Mouse (Mus musculus): ENCODE results near the gene Naaladl2. TPM values are rescaled to one million over a fixed set of nuclear protein-coding genes. Genes with fewer than 3 reads are reported as not detected.

Gene Naaladl2
- total RNA-seq, 2 experiments from 2014 or later, result 4.1 to 5.5 TPM

DNA sequence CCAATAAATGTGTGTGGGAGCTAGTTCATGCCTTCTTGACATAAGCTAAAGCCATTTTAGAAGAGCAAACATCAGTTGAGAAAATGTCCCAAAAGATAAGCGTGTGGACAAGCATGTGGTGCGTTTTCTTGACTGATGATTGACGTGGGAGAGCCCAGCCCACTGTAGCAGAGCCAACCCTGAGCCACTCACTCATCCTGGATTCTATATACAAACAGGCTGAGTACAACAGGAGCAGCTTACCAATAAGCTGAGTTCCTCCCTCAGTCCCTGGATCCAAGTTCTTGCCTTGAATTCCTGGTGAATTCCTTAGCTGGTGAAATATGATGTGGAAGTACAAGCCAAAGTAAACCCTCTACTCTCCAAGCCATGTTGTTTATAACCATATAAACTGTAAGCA lies 395.0 kb downstream of the Naaladl2 start:
- no peak for TF ChIP-seq CTCF (IDR thresholded peaks at IDR 0.05)
- intact Hi-C loops (cut with DNase I), result no loop called here
- no peak for DNase-seq (ENCODE audit: extremely low spot score in 1 of 2, low spot score in 2 of 2)
- Histone ChIP-seq H3K4me3 (no peak overlapping the region), H3K27ac (no peak overlapping the region)

DNA sequence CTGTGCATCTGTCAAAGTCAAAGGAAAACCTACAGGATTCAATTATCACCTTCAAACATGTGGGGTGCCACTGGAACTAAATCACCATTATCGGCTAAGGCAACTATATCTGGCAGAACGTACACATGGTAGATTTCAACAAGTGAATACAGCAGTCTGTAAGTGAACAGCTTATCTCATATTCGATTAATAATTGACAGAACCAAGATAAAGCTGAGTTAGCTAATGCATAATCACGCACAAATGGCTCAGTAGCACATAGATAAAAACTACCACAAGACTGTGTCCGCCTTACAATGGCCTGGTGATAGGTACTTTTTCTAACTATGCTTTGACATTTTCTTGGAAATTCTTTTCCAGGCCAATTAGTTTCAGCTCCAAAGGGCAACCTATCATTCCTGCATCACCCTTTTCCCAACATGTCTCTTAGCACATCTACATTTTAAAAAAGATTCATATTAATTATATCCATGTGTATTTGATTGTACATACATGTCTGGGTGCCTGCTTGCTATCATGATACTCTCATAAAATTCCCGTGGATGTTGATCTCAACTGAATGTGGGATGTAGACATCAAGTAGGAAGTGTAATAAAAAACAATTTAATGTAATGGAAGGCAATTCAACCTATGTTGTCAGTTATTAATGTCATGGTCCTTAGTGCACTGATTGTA lies 396.7 kb downstream of the Naaladl2 start:
- intact Hi-C loops (cut with DNase I), result no loop called here
- DNase-seq (ENCODE audit: extremely low spot score in 1 of 2, low spot score in 2 of 2), result no peak
- Histone ChIP-seq H3K27ac (no peak overlapping the region), H3K4me3 (no peak overlapping the region)
- TF ChIP-seq CTCF (IDR thresholded peaks at IDR 0.05), result no peak

- no peak for TF ChIP-seq CTCF (IDR thresholded peaks at IDR 0.05)
- DNase-seq (ENCODE audit: extremely low spot score in 1 of 2, low spot score in 2 of 2), result no peak
- Histone ChIP-seq H3K27ac (no peak overlapping the region), H3K4me3 (no peak overlapping the region)
- intact Hi-C loops (cut with DNase I), result no loop called here
Observed at GRCm38 (mm10) chr3:24743946-24744345, 400.1 kb downstream of the Naaladl2 start.

DNA sequence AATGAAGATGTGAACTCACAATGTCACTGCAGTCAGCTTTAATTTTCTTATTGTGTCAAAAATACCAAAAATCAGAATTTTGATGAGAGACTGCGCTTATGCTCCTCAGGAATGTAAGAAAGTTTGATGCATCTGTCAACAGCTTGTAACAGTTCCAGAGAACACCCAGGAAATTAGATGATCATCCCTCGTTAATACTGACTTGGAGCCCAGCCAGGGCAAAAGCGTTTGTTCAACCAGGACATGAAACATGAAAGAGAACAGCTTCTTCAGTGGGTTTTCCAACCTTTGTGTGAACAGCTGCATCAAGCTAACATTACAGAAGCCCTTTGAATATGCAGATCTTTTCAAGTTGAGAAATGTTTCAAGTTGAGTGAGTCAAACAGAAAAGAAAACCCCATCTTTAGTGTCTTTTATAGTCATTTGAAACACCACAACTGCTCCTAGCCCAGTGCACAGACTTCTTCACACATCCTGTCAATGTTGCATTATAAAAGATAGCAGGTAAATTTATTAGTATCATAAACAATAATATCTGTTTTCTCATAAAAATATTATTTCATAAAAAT lies 424.8 kb downstream of the Naaladl2 start:
- DNase-seq (ENCODE audit: extremely low spot score in 1 of 2, low spot score in 2 of 2), result no peak
- no peak for TF ChIP-seq CTCF (IDR thresholded peaks at IDR 0.05)
- intact Hi-C loops (cut with DNase I), result no loop called here
- no peak overlapping the region for H3K27ac ChIP-seq
- no peak overlapping the region for H3K4me3 ChIP-seq

DNA sequence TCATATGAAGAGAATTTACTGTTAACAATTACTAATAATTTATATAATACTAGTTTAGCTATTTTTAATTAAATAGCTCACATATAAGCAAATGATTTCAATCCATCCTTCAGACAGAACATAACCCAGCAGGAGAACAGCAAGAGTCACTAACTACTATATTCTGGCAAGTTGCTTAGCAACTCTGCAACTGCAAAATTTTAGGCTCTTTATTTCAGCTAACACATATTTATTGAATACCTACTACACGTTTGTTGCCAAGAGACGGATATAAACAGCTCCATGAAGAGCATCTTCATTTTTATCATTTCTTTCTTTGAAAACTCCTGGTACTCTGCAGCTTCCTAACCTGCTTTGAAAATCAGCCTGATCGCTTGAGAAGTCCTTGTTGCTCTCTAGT lies 429.3 kb downstream of the Naaladl2 start:
- no peak for DNase-seq (ENCODE audit: extremely low spot score in 1 of 2, low spot score in 2 of 2)

DNA sequence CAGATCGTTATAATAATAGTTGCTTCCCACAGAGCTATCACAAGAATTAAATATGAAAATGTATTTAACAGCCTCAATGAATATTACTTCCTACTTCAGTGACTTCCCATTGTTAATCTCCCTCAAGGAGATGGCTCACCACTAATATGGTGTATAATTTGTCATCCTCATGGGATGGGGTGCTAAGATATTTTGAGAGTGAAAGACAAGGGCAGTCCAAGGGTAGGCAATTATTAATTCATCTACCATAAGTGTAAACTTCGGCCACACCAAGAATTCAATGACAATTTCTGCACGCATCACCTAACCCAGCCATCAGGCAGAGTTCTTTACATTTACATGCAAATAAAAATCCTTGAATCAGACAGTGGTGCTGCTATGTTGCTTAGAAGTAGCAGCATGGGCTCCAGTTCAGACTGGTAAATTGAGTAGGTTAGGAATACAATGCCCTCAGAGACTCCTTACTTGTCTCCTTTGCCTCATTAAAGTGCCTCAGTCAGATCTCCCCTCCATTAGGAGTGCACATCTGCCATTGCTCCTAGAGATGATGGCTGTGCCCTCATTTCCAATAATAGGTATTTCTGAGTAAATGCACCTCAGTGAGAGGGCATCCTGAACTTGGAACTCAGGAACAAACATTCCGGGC lies 438.2 kb downstream of the Naaladl2 start:
- intact Hi-C loops (cut with DNase I), result no loop called here
- no peak for DNase-seq (ENCODE audit: extremely low spot score in 1 of 2, low spot score in 2 of 2)
- no peak overlapping the region for H3K4me3 ChIP-seq
- TF ChIP-seq CTCF (IDR thresholded peaks at IDR 0.05), result no peak
- no peak overlapping the region for H3K27ac ChIP-seq

More for the DNA sequence above, 429.3 kb downstream of the Naaladl2 start:
- intact Hi-C loops (cut with DNase I), result no loop called here
- H3K27ac ChIP-seq, result no peak overlapping the region
- TF ChIP-seq CTCF (IDR thresholded peaks at IDR 0.05), result no peak
- H3K4me3 ChIP-seq, result no peak overlapping the region

- no peak for DNase-seq (ENCODE audit: extremely low spot score in 1 of 2, low spot score in 2 of 2)
- no peak for TF ChIP-seq CTCF (IDR thresholded peaks at IDR 0.05)
- no peak overlapping the region for H3K4me3 ChIP-seq
- no peak overlapping the region for H3K27ac ChIP-seq
- intact Hi-C loops (cut with DNase I), result no loop called here
Observed at GRCm38 (mm10) chr3:24690162-24690915, 453.7 kb downstream of the Naaladl2 start.

DNA sequence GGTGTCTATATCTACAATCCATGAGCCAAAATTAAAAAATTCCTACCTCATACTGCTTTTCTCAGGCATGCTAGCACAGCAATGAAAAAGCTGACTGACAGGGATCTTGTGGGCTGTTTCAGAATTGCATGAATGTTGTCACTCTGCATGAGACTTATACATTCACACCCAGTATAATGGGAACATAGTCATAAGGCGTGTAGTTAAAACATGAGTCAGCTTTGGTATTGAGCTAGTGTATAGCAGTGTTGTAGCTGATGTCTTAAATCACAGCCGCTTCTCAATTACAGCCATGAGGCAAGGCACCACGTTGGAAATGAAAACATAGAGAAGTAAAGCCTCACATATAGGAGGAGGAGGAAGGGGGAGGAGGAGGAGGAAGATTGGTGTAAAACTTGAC lies 473.6 kb downstream of the Naaladl2 start:
- no peak for TF ChIP-seq CTCF (IDR thresholded peaks at IDR 0.05)
- DNase-seq (ENCODE audit: extremely low spot score in 1 of 2, low spot score in 2 of 2), result no peak
- Histone ChIP-seq H3K27ac (no peak overlapping the region), H3K4me3 (no peak overlapping the region)
- intact Hi-C loops (cut with DNase I), result no loop called here

DNA sequence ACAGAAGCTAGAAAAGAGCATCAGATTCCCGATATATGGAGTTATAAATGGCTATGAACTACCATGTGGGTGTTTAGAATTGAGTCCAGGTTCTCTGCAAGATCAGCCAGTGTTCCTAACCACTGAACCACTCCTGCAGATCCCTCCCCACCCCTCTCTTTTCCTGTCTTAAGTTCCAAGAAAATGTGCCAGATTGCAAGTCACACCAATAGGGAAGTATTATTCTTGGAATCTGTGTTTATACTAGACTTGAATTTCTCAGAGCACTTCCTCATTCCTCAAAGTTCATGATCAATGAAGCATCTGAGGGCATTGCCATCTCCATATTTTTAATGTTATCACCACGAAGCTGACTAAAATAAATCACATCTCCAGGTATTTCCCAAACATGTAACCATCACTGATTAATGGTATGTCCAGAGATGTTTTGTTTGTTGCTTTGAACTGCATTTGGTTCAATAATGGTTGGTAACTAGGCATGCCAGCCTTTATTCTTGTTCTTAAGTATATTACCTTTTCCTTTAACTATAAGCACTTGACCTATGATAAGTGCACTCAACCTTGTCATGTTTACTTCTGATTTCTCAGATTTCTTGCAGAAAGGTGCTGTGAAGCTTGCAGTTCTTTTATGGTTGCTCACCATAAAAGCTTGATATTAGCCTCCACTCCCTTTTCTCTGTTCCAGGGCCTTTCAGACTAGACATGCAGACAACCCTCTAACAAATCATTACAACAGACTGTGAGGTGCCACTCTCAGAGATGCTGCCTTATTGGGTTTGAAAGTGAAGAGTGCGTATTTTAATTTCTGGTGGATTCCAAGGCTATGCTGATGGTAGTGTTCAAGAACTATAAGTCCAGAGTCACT lies 475.8 kb downstream of the Naaladl2 start:
- no peak for TF ChIP-seq CTCF (IDR thresholded peaks at IDR 0.05)
- Histone ChIP-seq H3K4me3 (no peak overlapping the region), H3K27ac (no peak overlapping the region)
- intact Hi-C loops (cut with DNase I), result no loop called here
- DNase-seq (ENCODE audit: extremely low spot score in 1 of 2, low spot score in 2 of 2), result no peak

- no peak for DNase-seq (ENCODE audit: extremely low spot score in 1 of 2, low spot score in 2 of 2)
- no peak for TF ChIP-seq CTCF (IDR thresholded peaks at IDR 0.05)
- no peak overlapping the region for H3K4me3 ChIP-seq
- no peak overlapping the region for H3K27ac ChIP-seq
- intact Hi-C loops (cut with DNase I), result no loop called here
Observed at GRCm38 (mm10) chr3:24665408-24665807, 478.7 kb downstream of the Naaladl2 start.

DNA sequence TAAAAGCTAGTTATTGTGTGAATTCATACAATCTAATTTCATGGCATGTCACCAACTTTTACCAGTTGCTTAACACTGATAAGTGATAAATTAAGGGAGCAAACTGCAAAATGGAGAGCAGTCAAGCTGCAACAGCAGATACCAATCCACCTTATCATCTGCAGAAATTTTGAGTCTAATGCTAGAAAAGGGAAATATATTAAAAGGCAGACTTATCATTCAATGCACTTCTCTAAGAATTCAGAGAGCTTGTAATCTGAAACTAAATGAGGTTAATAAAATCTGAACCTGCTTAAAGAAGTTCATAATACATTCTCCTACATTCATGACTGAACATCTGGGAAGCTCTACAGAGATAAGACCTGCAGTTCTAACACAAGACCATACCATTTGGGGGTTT lies 480.3 kb downstream of the Naaladl2 start:
- H3K4me3 ChIP-seq, result no peak overlapping the region
- no peak for DNase-seq (ENCODE audit: extremely low spot score in 1 of 2, low spot score in 2 of 2)
- H3K27ac ChIP-seq, result no peak overlapping the region
- intact Hi-C loops (cut with DNase I), result no loop called here
- TF ChIP-seq CTCF (IDR thresholded peaks at IDR 0.05), result no peak

Measured in left cerebral cortex, adult 2 months (tissue).